Mouse (Mus musculus): ENCODE results near the gene Mettl24. TPM values are rescaled to one million over a fixed set of nuclear protein-coding genes. Genes with fewer than 3 reads are reported as not detected.
"Not testable (repeated sequence)": the region's sequence is repeated elsewhere in the genome, so short reads cannot be mapped to it uniquely, and the experiment has no call there.

Gene Mettl24
- polyA plus RNA-seq, 1 experiment from 2014 or later = 0.97 TPM

DNA sequence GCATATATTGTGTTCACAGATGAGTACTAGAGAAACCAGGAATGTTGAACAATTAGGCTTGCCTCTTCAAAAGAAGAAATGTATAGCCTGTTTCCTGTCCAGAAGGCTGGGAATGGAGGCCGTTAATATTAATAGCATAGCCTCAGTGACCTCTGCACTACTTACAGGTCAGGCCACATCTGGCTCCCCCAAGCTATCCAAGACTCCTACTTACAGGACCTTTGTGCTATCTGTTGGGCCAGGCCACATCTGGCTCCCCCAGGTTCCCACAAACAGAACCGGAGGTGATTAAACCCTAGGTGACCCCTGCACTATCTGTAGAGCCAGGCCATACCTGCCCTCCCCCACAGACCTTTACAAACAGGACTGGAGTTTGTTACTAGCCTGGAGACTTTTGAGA, 94.1 kb downstream of the Mettl24 start:
- H3K4me2 ChIP-seq (replicated peaks; ENCODE audit: low read depth, low read length) = no peak overlapping the region
- H3K4me1 ChIP-seq (replicated peaks; ENCODE audit: control insufficient read depth, insufficient read depth, low read length) = no peaks in the 10 kb centered on the region
- H3K27ac ChIP-seq (ENCODE audit: low read depth, low read length) = no peak overlapping the region
- H3K27me3 ChIP-seq (ENCODE audit: control insufficient read depth, insufficient read depth, low read length) = no peaks in the 10 kb centered on the region
- no peak overlapping the region for H3K9ac ChIP-seq (ENCODE audit: low read depth, low read length)
- H3K9me3 ChIP-seq (ENCODE audit: control insufficient read depth, low read length) = no peaks in the 10 kb centered on the region
- no peaks in the 10 kb centered on the region for H3K36me3 ChIP-seq (ENCODE audit: control insufficient read depth, insufficient read depth, low read length)
- ATAC-seq (ENCODE audit: low FRiP score) (no peak), DNase-seq (ENCODE audit: low spot score) (no peak)
- H3K4me3 ChIP-seq (ENCODE audit: low read depth, low read length) = no peak overlapping the region
- WGBS = 56% methylated on average over 2 of the region's 2 CpGs

DNA sequence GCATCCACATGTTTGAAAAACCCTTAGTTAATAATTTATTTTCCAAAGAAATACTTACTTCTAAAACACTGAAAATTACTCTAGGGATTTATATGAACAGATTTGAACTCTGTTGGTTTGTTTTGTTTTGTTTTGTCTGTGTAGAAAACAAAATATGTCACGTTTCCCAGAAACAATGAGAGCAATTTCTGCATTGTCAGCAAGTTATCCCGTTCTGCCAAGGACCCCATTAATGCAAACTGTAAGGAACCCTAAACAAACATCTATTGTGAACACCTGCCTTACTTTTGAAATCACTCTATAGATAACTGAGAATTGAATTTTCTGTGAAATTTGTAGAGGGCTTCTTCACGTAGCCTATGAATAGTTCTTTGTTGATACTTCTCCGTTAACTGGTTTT, 95.4 kb downstream of the Mettl24 start:
- ATAC-seq (ENCODE audit: low FRiP score) (no peak), DNase-seq (ENCODE audit: low spot score) (no peak)
- no peaks in the 10 kb centered on the region for H3K4me1 ChIP-seq (replicated peaks; ENCODE audit: control insufficient read depth, insufficient read depth, low read length)
- H3K4me2 ChIP-seq (replicated peaks; ENCODE audit: low read depth, low read length) = no peak overlapping the region
- H3K9ac ChIP-seq (ENCODE audit: low read depth, low read length) = no peak overlapping the region
- no peaks in the 10 kb centered on the region for H3K9me3 ChIP-seq (ENCODE audit: control insufficient read depth, low read length)
- H3K36me3 ChIP-seq (ENCODE audit: control insufficient read depth, insufficient read depth, low read length) = no peaks in the 10 kb centered on the region
- no peaks in the 10 kb centered on the region for H3K27me3 ChIP-seq (ENCODE audit: control insufficient read depth, insufficient read depth, low read length)
- H3K27ac ChIP-seq (ENCODE audit: low read depth, low read length) = no peak overlapping the region
- H3K4me3 ChIP-seq (ENCODE audit: low read depth, low read length) = no peak overlapping the region
- WGBS = 80% methylated on average over 4 of the region's 4 CpGs

DNA sequence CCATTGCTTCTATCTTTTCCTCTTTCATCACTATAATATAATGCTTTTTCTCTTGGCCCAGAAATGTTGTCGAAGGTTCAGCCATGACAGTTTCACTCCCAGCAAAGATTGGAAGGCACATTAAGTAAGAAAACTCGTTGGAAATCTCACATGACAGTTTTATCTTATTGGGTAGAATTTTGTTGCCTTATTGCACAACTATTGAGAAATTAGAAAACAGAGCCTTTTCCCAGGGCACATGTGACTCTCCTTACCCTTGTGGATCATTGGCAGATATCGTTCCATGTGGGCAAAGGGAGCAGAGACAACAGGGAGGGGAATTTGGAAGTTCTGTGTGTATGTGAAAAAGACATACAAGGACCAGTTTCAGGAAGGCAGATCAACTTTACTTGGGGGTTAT, 107.3 kb downstream of the Mettl24 start:
- no peak for DNase-seq (ENCODE audit: low spot score)
- 89% methylated on average over 3 of the region's 3 CpGs for WGBS
- Histone ChIP-seq H3K4me3 (ENCODE audit: low read depth, low read length) (no peak overlapping the region), H3K9me3 (ENCODE audit: control insufficient read depth, low read length) (no peaks in the 10 kb centered on the region), H3K27ac (ENCODE audit: low read depth, low read length) (no peak overlapping the region), H3K36me3 (ENCODE audit: control insufficient read depth, insufficient read depth, low read length) (no peaks in the 10 kb centered on the region), H3K9ac (ENCODE audit: low read depth, low read length) (no peak overlapping the region), H3K27me3 (ENCODE audit: control insufficient read depth, insufficient read depth, low read length) (no peaks in the 10 kb centered on the region), H3K4me2 (replicated peaks; ENCODE audit: low read depth, low read length) (no peak overlapping the region), H3K4me1 (replicated peaks; ENCODE audit: control insufficient read depth, insufficient read depth, low read length) (no peaks in the 10 kb centered on the region)
- ATAC-seq (ENCODE audit: low FRiP score) = no peak

DNA sequence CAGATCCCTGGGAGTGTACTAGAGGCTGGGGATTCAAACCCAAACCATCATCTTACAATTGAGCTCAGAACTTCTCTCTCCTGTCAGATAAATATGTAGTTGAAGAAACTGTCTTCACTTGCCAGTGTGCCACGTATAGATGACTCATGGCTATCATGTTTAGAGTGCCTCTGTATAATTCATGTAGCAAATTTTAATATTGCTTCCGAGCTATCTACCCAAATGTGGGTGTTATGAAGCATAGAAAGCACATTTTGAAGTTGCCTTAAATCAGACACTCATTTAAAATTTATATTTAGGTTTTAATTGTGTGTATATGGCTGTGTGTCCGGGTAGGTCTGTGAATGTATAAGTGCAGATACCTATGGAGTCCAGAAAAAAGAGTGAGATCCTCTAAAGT, 109.0 kb downstream of the Mettl24 start:
- no peaks in the 10 kb centered on the region for H3K9me3 ChIP-seq (ENCODE audit: control insufficient read depth, low read length)
- no peak overlapping the region for H3K9ac ChIP-seq (ENCODE audit: low read depth, low read length)
- no peaks in the 10 kb centered on the region for H3K27me3 ChIP-seq (ENCODE audit: control insufficient read depth, insufficient read depth, low read length)
- DNase-seq (ENCODE audit: low spot score) (no peak), ATAC-seq (ENCODE audit: low FRiP score) (no peak)
- no peak overlapping the region for H3K27ac ChIP-seq (ENCODE audit: low read depth, low read length)
- H3K36me3 ChIP-seq (ENCODE audit: control insufficient read depth, insufficient read depth, low read length) = no peaks in the 10 kb centered on the region
- 83% methylated on average over 3 of the region's 3 CpGs for WGBS
- no peaks in the 10 kb centered on the region for H3K4me1 ChIP-seq (replicated peaks; ENCODE audit: control insufficient read depth, insufficient read depth, low read length)
- H3K4me2 ChIP-seq (replicated peaks; ENCODE audit: low read depth, low read length) = no peak overlapping the region
- no peak overlapping the region for H3K4me3 ChIP-seq (ENCODE audit: low read depth, low read length)

DNA sequence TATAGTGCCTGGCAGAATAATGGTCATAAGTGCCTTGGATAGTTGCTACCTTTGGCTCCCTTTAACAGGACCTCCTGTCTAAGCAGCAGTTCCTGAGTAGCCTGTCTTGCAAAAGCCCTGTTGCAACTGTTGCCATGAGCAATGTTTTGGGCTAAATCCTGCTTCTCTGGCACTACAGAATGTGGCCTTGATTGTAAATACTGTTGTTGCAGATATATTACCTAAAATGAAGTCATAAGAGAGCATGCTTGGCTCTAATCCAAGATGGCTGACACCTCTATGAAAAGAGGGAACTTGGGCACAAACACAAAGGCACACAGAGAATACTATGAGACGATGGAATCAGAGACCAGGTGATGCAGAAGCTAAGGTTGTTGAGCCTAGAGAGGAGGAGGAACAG, 122.1 kb downstream of the Mettl24 start:
- Histone ChIP-seq H3K36me3 (ENCODE audit: control insufficient read depth, insufficient read depth, low read length) (no peaks in the 10 kb centered on the region), H3K4me1 (replicated peaks; ENCODE audit: control insufficient read depth, insufficient read depth, low read length) (no peaks in the 10 kb centered on the region), H3K4me3 (ENCODE audit: low read depth, low read length) (no peak overlapping the region), H3K27me3 (ENCODE audit: control insufficient read depth, insufficient read depth, low read length) (no peaks in the 10 kb centered on the region), H3K9me3 (ENCODE audit: control insufficient read depth, low read length) (no peaks in the 10 kb centered on the region), H3K4me2 (replicated peaks; ENCODE audit: low read depth, low read length) (no peak overlapping the region), H3K9ac (ENCODE audit: low read depth, low read length) (no peak overlapping the region), H3K27ac (ENCODE audit: low read depth, low read length) (no peak overlapping the region)
- ATAC-seq (ENCODE audit: low FRiP score) = no peak
- 90% methylated on average over 1 of the region's 1 CpGs for WGBS
- DNase-seq (ENCODE audit: low spot score) = no peak

DNA sequence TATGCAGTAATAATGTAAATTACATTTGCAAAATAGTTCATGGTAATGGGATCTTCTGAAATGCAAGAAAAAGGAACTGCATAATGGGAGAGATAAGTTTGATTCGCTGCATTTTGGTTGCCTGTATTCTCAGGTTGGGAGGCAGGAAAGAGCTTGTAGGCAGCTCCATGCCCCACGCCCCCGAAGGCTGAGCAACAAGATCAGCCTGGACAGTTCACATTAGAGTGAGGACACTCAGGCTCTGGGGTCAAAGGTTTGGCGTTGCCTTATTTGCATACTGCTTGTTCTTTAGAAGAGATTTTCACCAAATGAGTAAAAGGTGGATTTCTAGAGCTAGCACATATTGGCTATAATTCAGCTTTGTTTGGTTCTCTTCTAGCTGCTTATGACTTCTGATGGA, 123.1 kb downstream of the Mettl24 start:
- Histone ChIP-seq H3K9ac (ENCODE audit: low read depth, low read length) (no peak overlapping the region), H3K36me3 (ENCODE audit: control insufficient read depth, insufficient read depth, low read length) (no peaks in the 10 kb centered on the region), H3K4me3 (ENCODE audit: low read depth, low read length) (no peak overlapping the region), H3K9me3 (ENCODE audit: control insufficient read depth, low read length) (no peaks in the 10 kb centered on the region), H3K4me2 (replicated peaks; ENCODE audit: low read depth, low read length) (no peak overlapping the region), H3K4me1 (replicated peaks; ENCODE audit: control insufficient read depth, insufficient read depth, low read length) (no peaks in the 10 kb centered on the region), H3K27me3 (ENCODE audit: control insufficient read depth, insufficient read depth, low read length) (no peaks in the 10 kb centered on the region), H3K27ac (ENCODE audit: low read depth, low read length) (no peak overlapping the region)
- WGBS = 89% methylated on average over 4 of the region's 4 CpGs
- DNase-seq (ENCODE audit: low spot score) (no peak), ATAC-seq (ENCODE audit: low FRiP score) (no peak)

DNA sequence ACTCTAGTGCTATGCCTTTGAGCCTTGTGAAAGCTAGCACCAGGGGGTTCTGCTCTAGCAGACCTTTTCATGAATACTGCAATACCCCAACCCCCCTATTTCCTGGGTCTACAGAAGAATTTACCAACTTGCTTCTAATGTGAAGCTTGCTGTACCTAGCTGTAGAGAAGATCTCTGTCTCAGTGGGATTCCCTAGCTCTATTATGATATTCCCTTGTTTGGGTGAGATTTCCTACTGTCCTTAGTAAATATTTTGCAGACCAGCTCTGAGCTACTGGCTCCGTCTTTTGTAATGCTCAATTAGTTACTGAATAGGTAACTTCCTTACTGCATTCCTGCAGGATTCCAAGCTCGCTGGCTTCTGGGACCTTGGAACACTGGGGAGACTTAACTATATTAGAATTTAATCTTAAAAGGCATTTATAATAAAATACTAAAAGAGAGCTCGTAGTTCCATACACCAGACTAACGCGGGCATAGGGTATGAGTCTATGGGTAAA, 126.4 kb downstream of the Mettl24 start:
- H3K9me3 ChIP-seq (ENCODE audit: control insufficient read depth, low read length); H3K36me3 ChIP-seq (ENCODE audit: control insufficient read depth, insufficient read depth, low read length); H3K27me3 ChIP-seq (ENCODE audit: control insufficient read depth, insufficient read depth, low read length); ATAC-seq (ENCODE audit: low FRiP score); H3K9ac ChIP-seq (ENCODE audit: low read depth, low read length); H3K27ac ChIP-seq (ENCODE audit: low read depth, low read length); H3K4me3 ChIP-seq (ENCODE audit: low read depth, low read length); DNase-seq (ENCODE audit: low spot score); H3K4me2 ChIP-seq (replicated peaks; ENCODE audit: low read depth, low read length); H3K4me1 ChIP-seq (replicated peaks; ENCODE audit: control insufficient read depth, insufficient read depth, low read length): not testable (repeated sequence)
- 24% methylated on average over 5 of the region's 5 CpGs for WGBS

DNA sequence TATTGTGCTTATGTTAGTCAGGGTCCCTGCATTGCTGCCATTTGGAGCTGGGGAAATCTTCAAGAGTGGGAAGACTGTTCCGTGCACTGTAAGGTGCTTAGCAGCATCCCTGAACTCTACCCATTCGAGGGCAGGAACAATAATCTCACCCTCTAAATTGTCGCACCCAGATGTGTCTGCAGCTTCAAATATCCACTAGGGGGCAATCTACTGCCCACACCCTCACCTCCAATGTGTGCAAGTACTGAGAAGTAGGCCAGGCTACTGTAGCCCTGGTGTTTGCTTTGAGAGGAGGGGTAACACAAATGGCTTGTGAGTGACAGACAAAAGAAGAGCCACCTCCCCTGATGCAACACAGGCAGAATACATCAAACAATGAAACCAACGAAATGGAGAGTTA, 130.5 kb downstream of the Mettl24 start:
- no peak overlapping the region for H3K9ac ChIP-seq (ENCODE audit: low read depth, low read length)
- no peak for ATAC-seq (ENCODE audit: low FRiP score)
- no peaks in the 10 kb centered on the region for H3K27me3 ChIP-seq (ENCODE audit: control insufficient read depth, insufficient read depth, low read length)
- H3K4me3 ChIP-seq (ENCODE audit: low read depth, low read length) = no peak overlapping the region
- no peaks in the 10 kb centered on the region for H3K4me1 ChIP-seq (replicated peaks; ENCODE audit: control insufficient read depth, insufficient read depth, low read length)
- 65% methylated on average over 4 of the region's 4 CpGs for WGBS
- no peak for DNase-seq (ENCODE audit: low spot score)
- no peaks in the 10 kb centered on the region for H3K36me3 ChIP-seq (ENCODE audit: control insufficient read depth, insufficient read depth, low read length)
- no peak overlapping the region for H3K4me2 ChIP-seq (replicated peaks; ENCODE audit: low read depth, low read length)
- H3K27ac ChIP-seq (ENCODE audit: low read depth, low read length) = no peak overlapping the region
- no peaks in the 10 kb centered on the region for H3K9me3 ChIP-seq (ENCODE audit: control insufficient read depth, low read length)

DNA sequence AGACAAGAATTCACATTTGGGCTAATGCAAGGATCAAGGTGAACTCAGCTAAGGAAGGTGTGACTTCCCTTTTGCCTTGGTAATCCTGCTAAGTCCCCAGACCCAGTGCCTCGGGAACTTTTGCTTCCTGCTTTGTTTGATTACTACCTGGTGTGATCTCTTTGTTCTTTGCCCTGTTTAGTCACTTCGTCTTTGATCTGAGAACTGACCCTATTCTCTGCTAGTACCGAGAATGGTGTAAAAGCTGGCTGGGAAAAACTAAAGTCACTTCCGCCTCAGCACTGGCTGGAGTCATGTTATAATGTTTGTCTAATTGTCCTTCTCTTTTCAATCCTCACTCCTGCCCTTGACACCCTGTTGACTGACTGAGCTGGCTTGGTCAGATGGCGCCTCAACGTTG, 133.4 kb downstream of the Mettl24 start:
- ATAC-seq (ENCODE audit: low FRiP score) (no peak), DNase-seq (ENCODE audit: low spot score) (no peak)
- H3K9me3 ChIP-seq (ENCODE audit: control insufficient read depth, low read length) = no peaks in the 10 kb centered on the region
- no peaks in the 10 kb centered on the region for H3K36me3 ChIP-seq (ENCODE audit: control insufficient read depth, insufficient read depth, low read length)
- no peaks in the 10 kb centered on the region for H3K27me3 ChIP-seq (ENCODE audit: control insufficient read depth, insufficient read depth, low read length)
- H3K4me3 ChIP-seq (ENCODE audit: low read depth, low read length) = no peak overlapping the region
- WGBS = 57% methylated on average over 6 of the region's 6 CpGs
- H3K4me1 ChIP-seq (replicated peaks; ENCODE audit: control insufficient read depth, insufficient read depth, low read length) = no peaks in the 10 kb centered on the region
- H3K9ac ChIP-seq (ENCODE audit: low read depth, low read length) = no peak overlapping the region
- H3K4me2 ChIP-seq (replicated peaks; ENCODE audit: low read depth, low read length) = no peak overlapping the region
- H3K27ac ChIP-seq (ENCODE audit: low read depth, low read length) = no peak overlapping the region

Measured in hindbrain, embryonic 11.5 days (tissue).